Mouse (Mus musculus) thymus, adult 2 months (tissue): ENCODE measurements around the gene Map3k20. TPM values are rescaled to one million over a fixed set of nuclear protein-coding genes. Genes with fewer than 3 reads are reported as not detected.

Experiments
- DNase-seq: peaks from one replicate; pipeline ENCODE4 v3.0.0; 2021
- H3K27ac ChIP-seq: fragments of 200-500 bp; 2 replicates; pipeline ENCODE4 v1.5.1; 2012; ENCODE audit warnings: low read length, control low read depth; ENCODE audit not compliant: control insufficient read depth, insufficient read depth
- H3K27me3 ChIP-seq: fragments of 200-500 bp; 2 replicates; pipeline ENCODE4 v1.6.1; 2012; ENCODE audit warnings: mild to moderate bottlenecking, low read length, moderate library complexity, mixed read lengths; ENCODE audit not compliant: control insufficient read depth, insufficient read depth
- H3K36me3 ChIP-seq: fragments of 200-500 bp; 2 replicates; pipeline ENCODE4 v1.6.1; 2012; ENCODE audit warnings: mild to moderate bottlenecking, low read length, moderate library complexity; ENCODE audit not compliant: control insufficient read depth, insufficient read depth
- H3K4me1 ChIP-seq: fragments of 200-500 bp; replicated peaks from 2 replicates; pipeline ENCODE4 v1.6.1; 2012; ENCODE audit warnings: low read length; ENCODE audit not compliant: control insufficient read depth, insufficient read depth
- H3K4me3 ChIP-seq: fragments of 200-500 bp; 2 replicates; pipeline ENCODE4 v1.5.1; 2012; ENCODE audit warnings: mild to moderate bottlenecking, low read length, control low read depth, moderate library complexity; ENCODE audit not compliant: control insufficient read depth, insufficient read depth
- CTCF ChIP-seq: fragments of 200-500 bp; IDR thresholded peaks from 2 replicates; pipeline ENCODE4 v1.5.1; 2012; ENCODE audit warnings: mild to moderate bottlenecking, control low read depth, low read length, moderate library complexity, borderline replicate concordance; ENCODE audit not compliant: control insufficient read depth, poor library complexity, insufficient read depth; ENCODE audit errors: extremely low read depth
- POLR2A ChIP-seq: fragments of 200-500 bp; IDR thresholded peaks from 2 replicates; pipeline ENCODE4 v1.6.1; 2012; ENCODE audit warnings: mild to moderate bottlenecking, low read length, control low read depth, moderate library complexity; ENCODE audit not compliant: control insufficient read depth, poor library complexity, insufficient read depth; ENCODE audit errors: extremely low read depth
- WGBS: fragments of 180-500 bp; shearing (Covaris S2); methylation state at CpG from one replicate; pipeline ENCODE4 v1.1.7; 2018; 5-methylcytosine and 5-hydroxymethylcytosine counted together
- polyA plus RNA-seq: library from polyadenylated mRNA; depleted of rRNA; stranded (reverse); fragments of >200 nt; gene quantifications from 2 replicates; pipeline ENCODE4 v1.2.3, GENCODE M21; 2012

The Map3k20 gene
- polyA plus RNA-seq, 1 experiment = 8.3 TPM

DNA sequence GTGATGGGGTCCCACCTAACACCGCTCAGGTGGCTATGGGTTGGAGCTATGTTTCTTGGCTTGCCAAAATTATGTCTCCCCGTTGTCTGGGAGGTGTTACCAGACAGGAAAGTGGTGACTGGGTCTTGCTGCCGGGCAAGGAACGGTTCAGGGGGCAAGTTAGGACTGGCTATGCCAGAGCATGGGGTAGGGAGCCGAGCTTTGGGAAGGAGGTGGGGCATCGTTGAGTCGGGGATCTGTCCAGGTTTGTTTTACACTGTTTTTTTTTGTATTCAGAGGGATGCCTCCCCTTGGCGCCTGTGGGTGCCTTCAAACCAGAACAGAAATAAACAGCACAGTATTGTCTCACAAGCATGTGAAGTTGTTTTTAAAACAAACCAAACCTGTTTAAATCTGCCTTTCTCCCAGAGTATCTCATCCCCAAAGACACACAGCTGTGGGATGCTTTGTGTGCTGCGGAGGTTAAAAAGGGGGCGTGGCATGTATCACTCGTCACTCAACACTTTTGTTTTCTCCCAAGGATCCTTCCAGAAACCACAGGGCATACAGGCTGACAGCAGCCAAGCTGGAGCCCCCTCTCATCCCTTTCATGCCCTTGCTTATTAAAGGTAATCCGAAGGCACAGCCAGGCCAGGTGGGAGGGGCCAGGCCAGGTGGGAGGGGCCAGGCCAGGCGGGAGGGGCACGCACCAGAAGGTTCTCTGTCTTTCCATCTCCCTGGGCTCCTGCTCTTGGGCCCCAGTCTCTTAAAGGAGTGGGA lies 43.5 kb upstream of the Map3k20 start:
- Histone ChIP-seq H3K4me1 (peaks cover 14% of the 10 kb centered on the region), H3K27ac (no peak overlapping the region; the same call in 1 of the 2 replicates), H3K36me3 (no peaks in the 10 kb centered on the region), H3K27me3 (no peaks in the 10 kb centered on the region), H3K4me3 (no peak overlapping the region)
- no peak for DNase-seq
- TF ChIP-seq POLR2A (no peak), CTCF (no peak)
- WGBS = 89% methylated on average over 14 of the region's 14 CpGs

DNA sequence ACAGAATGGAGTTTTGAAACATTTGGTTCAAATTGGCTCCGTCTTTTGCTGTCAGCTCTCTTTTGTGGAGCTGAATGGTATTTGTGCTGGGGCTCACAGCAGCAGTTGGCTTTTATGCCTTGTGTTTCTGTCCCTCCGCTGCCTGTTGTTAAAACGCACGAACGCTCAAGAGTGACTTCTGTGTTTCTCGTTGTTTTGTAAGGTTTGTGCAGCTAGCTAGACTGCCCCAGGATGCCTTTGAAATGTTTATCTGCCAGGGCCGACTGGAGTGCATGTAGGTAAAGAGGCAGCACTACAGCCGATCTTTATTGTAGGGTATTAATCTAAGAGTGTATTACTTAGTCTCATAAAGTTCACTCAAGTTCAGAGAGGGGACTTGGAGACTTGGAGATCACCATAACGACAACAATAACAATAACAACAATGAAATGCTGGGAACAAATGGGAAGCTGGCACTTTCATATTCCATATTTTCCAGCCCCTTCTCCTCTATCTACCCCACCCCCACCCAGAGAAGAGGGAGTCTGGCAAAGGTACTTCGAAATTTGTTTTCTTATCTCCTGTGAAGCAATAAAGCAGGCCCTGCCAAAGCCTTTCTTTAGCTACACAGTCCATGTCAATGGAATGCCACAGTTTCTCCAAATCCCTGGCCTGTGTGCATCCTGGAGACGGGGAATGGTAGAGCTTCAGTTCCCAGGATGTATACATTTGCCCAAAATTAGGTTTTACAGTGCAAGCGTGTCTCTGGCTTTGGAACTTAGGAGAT lies 42.3 kb upstream of the Map3k20 start:
- Histone ChIP-seq H3K27ac (no peak overlapping the region), H3K4me1 (peaks cover 14% of the 10 kb centered on the region), H3K27me3 (no peaks in the 10 kb centered on the region), H3K4me3 (no peak overlapping the region), H3K36me3 (no peaks in the 10 kb centered on the region)
- DNase-seq = no peak
- TF ChIP-seq CTCF (no peak), POLR2A (no peak)
- 93% methylated on average over 12 of the region's 12 CpGs for WGBS

DNA sequence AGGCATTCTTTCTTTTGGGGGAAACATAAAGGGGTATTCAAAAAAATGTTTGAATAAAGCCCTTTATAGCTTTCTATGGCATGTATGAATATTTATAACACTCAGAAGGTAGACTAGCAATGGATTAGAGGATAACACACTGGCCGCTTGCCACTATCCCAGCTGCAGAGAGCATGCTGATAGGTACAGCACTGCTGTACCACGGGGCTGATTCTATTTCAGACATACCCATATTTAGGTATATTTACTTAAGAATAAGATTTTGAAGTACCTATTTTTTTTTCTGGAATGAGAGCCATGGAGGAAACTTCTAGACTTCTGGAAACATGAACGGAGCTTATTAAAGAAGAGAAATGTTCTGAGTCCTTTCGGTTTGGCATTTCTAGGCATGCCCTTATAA lies 39.8 kb upstream of the Map3k20 start:
- no peaks in the 10 kb centered on the region for H3K27me3 ChIP-seq
- no peak for DNase-seq
- H3K36me3 ChIP-seq = no peaks in the 10 kb centered on the region
- no peak for TF ChIP-seq CTCF
- no peak for TF ChIP-seq POLR2A
- WGBS = 93% methylated on average over 4 of the region's 4 CpGs
- peaks cover 2% of the 10 kb centered on the region for H3K4me1 ChIP-seq
- H3K4me3 ChIP-seq = no peak overlapping the region
- H3K27ac ChIP-seq = no peak overlapping the region

DNA sequence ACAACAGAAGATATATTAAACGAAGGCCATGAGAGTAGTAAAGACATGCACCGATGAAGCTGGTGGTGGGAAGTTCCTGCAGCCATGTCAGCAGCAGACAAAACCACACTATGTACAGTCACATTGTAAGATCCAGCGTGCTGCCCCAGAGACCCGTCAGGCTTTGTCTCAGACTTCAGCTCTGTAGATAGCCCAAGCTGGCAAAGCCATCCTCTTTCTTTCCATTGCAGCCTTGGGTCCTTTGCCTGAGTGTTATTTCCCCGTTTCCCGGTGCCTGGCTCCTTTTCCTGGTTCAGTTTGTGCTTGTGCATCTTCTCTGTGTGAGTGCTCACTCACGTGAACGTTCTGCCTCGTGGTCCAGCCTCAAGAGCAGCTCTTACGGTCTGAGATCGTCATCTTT lies 39.1 kb upstream of the Map3k20 start:
- no peaks in the 10 kb centered on the region for H3K4me1 ChIP-seq
- H3K27me3 ChIP-seq = no peaks in the 10 kb centered on the region
- DNase-seq = no peak
- H3K36me3 ChIP-seq = no peaks in the 10 kb centered on the region
- TF ChIP-seq CTCF (no peak), POLR2A (no peak)
- H3K27ac ChIP-seq = no peak overlapping the region
- WGBS = 95% methylated on average over 11 of the region's 11 CpGs
- H3K4me3 ChIP-seq = no peak overlapping the region

DNA sequence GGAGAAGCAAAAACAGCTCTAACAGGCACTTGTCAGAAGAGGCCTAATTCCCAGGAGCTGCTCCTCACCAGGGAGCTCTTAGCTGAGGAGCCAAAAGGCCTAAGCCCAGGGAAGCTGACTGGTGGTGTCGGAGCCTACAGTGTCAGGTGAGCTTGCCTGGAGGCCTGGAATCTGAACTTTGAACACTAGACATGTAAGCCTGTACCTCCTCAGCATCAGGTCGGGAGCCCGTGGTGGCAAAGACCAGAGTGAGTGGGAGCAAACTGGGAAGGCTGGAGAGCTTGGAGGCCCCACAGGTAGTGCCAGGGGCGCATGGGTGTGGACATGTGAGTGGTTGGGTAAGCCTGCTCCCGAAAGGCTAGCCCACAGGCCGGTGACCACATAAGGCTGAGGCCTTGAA lies 37.6 kb upstream of the Map3k20 start:
- no peak for TF ChIP-seq CTCF
- TF ChIP-seq POLR2A = no peak
- no peaks in the 10 kb centered on the region for H3K27me3 ChIP-seq
- no peaks in the 10 kb centered on the region for H3K4me1 ChIP-seq
- DNase-seq = no peak
- no peak overlapping the region for H3K4me3 ChIP-seq
- H3K27ac ChIP-seq = no peak overlapping the region
- no peaks in the 10 kb centered on the region for H3K36me3 ChIP-seq
- over 99% methylated on average over 6 of the region's 6 CpGs for WGBS

DNA sequence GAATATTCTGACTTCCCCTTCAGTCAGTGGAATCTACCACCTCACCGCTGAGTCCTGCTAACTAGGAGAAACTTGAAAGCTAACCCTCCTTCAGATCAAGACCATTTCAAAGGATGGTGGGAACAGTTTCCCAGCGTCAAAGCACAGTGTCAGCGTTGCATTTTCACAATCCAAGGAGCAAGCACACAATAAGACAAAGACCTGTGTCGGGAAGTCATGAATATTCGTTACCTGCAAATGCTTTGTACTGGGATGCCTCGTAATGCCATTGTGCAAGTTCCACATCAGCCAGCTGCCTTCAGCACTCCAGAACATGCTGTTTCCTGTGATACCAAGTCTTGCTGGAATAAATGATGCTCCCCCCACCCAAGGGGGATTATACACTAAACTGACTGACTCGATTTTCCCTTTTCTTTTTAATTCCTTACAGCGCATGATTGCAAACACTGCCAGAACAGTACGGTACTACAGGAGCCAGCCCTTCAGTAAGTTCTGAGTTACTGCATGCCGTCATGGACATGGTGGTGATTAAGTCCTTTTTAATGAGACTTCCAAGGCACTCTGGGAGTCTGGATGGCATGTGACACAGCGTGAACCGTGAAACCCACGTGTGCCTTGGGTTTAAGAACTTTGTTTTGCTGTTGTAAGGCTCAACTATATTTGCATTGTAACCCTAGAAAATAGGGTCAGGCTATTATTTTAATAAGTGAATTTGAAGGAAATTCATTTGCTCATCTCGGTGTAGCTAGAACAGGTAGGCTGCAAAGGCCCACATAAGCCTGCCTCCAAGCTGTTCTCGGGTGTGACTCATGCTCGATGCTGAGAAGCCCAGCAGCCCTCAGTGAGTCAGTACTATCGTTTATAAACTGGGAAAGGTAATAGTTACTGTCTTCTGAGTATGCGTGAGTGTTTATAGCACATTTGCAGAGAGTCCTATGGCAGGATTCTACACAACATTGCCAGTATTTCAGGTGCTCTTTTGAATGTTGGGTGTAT lies 32.6 kb upstream of the Map3k20 start:
- no peaks in the 10 kb centered on the region for H3K27me3 ChIP-seq
- H3K4me3 ChIP-seq = no peak overlapping the region
- no peak overlapping the region for H3K27ac ChIP-seq
- WGBS = 91% methylated on average over 18 of the region's 18 CpGs
- no peaks in the 10 kb centered on the region for H3K4me1 ChIP-seq
- no peak for DNase-seq
- TF ChIP-seq POLR2A (no peak), CTCF (no peak)
- H3K36me3 ChIP-seq = no peaks in the 10 kb centered on the region
